Mouse (Mus musculus) CD4-positive, CD25-positive, alpha-beta regulatory T cell, adult 2 months (primary cell): ENCODE data around the gene Mphosph9.

ENCODE experiments used
- DNase-seq: peaks from one replicate; pipeline ENCODE4 v3.0.0-alpha.2; 2012; ENCODE audit warnings: low read depth, low spot score

The Mphosph9 gene

DNA sequence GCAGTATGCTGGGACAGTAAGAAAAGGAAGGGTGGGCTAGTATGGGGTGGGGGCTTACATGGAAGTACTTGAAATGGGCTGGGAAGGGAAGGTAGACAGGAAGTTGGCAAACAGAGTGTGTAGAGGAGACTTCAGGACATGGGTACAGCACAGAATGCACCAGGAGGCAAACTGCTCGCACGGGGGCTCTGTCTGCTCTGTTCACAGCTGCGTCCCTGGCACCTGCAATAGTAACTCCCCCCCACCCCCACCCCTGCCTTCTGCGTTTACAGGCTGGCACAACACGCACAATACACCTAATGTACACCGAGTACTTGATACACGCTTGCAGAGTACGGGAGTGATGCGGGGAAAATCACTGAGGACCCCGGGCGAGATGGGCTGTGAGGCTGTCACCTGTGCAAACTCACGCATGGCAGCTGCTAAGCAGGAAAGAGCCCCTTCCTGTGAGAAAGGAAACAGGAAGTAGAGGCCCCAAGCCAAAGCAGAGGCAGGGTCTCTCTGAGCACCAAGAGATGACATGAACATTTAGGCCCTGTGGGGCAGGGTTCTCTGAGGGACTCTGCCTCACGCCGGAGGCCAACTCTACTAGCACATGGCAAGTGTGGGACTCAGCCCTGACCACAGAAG is 113.1 kb downstream of the Mphosph9 start:
- peak; percentile 71 for DNase-seq

DNA sequence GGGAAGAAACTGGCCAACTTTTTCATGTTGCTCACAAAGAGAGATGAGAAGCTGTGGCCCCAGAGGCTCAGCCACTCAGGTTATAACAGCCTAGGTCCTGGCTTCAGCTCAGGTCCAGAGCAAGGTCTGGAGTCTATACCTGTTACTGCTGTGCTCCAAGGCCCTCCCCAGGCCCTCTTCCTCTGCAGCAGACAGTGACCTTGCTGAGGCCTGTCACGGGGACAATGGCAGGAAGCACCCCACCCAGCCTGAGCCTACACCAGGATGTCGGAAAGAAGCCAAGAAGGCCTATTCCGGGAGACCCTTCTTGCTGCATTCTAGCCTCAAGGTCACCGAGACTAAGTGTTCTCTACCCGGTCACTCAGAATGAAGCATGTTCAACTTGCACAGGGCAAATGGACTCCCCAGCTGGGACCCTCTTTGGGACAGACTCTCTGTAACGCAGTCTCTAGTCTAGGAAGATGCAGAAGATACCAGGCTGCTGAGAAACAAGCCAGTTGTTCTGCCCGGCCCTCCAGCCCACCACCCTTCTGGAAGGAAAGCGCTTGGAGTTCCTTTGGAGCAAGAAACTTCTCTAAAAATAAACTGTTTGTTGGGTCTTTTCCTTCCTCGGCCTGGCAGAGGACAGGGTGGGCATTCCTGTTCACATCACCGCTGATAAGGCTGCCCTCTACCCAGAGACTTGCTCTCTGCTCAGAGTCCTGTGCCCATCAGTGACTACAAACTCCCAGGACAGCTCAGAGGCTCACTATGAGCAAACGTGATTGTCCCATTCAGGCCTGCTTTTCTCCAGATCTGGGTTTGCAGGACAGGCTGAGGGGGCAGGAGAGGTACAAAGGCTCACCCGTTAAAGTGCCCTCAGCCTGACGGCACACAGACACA is 113.9 kb downstream of the Mphosph9 start:
- peak; percentile 70 for DNase-seq

DNA sequence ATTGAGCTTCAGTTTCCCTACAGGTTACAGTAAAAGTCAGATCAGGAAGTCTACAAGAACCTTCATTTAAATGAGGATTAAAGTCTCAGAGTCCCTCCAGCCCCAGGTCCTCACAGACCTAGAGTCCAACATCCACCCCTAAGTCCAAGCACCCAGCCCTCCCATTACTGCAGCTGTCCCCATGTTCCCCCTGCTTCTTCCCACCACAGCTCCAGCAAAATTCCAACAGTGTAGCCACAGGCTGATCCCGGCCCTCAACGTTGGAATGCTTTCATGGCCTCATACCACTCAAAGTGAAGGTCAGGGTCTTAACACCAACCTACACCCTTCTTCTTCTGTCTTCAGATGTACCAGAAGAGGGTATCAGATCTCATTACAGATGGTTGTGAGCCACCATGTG is 116.1 kb downstream of the Mphosph9 start:
- no peak for DNase-seq

DNA sequence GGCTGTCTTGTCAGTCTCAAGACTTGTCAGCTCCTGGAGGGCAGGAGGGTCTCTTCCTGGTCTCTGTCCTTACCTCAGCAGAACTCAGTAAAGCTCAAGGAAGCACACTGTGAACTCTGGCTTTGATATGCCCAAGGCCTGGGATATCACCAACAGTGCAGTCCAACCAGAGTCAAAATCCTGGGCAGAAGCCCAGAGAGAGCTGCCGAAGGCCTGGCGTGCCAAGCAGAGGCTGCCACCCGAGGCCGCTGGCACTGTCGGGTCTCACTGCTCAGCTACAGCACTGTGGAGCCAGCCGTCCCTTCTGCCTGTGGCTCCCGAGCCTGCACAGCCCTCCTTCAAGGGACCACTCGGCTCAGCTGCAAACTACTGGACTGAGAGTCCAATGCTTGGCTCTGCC is 116.5 kb downstream of the Mphosph9 start:
- DNase-seq = no peak

DNA sequence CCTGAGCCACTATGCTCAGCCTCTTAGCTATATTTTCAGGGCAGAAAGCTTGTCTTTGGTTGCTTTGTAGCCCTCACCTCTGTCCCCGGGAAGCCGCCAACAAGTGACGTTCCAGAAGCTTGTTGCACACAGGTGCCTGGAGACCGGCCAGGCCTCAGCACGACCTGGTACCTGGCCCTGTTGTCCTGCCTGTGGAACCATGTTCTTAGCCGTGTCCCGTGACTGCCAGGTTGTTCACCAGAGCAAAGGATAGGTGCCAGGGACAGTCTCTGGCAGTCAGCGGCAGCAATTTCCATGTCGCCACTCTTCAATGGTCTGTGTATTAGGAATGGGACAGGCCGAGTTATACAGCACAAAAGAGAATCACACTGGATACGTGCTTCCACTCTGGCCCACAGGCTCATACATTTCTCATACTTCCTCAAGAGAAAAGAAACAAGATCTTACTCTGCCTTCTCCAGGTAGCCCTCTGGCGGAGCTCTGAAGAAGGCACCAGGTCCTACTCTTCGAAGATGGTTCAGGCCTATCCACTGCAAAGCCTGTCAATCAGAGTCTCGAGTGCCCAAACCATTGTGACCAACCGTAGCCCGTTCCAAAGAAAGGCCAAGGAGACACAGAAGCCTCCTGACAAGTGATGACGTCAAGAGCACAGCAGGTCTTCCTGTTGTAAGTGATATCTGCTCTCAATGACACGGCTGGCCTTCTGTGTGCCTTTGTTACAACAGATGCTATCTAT is 117.3 kb downstream of the Mphosph9 start:
- DNase-seq = peak; percentile 72

DNA sequence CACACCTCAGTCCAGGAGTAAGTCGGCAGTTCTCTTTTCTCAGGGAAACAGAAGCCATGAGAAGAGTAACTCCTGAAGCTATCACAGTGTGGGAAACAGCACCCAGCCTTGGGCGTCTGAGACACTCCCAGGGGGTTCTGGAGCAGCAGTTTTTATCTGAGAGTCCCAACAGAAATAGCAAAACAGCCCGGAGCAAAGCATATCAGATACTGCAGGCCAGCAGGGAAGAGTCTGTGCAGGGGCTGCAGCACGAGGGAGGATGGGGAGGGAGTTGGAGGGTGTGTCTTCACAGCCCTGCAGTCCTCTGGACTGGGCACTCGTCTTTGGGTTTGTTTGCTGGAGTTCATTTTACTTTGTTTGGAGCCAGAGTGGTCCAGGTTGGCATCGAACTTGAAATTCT is 117.9 kb downstream of the Mphosph9 start:
- DNase-seq = no peak

DNA sequence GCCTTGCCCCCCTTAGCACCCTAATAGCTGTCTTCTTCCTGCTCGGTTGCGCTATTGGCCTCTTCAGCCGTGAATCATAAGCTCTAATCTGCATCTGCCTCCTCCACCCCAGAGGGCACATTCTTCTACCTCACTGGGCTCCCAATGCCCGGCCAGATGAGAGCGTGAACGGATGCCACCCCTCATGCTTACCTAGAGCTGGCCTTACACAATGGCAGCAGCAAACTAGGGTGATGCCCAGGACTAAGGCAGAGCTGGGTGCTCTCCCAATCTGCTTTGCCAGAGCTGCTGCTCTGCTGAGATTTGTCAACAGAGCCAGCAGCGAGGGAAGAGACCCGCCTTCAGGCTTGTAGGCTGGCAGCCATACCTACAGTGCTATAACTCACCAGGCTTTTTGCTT is 119.7 kb downstream of the Mphosph9 start:
- no peak for DNase-seq

DNA sequence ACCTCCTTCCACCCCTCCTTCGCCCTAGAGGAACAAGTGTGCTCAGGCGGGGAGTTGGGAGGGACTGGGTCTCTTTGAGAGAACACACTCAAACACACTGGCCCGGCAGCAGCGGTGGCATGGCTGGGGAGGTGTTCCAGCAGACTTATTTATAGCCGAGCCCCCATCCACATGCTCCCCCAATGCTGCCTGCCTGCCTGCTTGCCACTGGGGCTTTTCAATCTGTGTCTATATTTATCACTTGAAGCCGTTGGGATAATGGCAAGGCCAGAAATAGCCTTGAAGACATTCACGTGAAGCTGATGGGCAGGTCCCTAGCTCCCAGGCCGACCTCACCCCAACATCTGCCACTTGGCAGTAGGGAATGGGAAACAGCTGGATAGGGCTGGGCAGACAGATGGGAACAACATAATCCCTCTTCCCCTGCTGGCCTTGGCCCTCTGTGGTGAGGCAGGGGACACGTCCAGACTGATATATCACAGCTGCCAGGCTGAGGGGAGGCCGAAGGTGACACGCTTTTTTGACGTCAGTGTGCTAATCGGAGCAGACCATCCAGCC is 121.2 kb downstream of the Mphosph9 start:
- no peak for DNase-seq

DNA sequence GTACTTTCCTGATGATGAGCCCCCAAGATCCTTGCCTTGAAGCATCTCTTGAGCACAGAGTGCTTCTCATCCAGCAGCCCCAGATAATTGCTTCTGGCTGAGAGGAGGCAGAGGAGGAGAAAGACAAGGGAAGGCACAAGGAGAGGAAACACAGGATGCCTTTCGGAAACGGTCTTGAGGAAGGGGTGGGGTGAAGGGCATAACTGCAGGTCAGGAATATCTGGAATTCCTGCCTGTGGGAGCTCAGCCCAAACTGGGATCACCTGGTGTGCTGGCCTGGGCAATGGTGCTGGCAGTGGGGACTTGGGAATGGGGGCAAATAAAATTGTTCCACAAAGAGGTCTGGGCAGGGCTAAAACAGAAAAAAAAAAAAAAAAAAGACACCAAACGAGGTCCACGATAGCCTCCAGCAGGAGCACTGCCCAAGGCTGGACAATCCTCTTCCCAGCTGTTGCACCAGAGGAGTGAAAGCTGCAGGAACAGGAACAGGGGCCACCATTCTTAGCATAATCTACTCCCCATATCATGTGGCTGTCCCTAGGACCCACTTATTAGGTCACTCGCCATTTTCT is 121.9 kb downstream of the Mphosph9 start:
- no peak for DNase-seq

DNA sequence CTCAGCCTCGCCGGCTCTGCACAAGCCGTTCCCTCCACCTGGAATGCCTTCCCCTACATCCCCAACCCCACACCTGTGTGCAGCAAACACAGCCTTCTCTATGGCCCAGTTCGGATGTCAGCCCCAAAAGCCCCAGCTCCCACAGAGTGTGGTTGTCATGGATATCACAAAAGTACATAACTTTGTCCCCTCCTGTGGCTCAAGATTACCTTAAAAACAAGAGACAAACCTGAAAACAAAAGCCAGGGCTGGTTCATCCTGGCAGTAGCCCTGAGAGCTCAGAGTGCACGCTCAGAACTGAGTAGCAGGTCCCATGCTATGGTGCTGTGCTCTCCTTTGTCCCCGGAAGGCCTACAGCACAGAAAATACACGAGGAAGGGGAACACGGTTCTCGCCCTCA is 122.6 kb downstream of the Mphosph9 start:
- DNase-seq = no peak

DNA sequence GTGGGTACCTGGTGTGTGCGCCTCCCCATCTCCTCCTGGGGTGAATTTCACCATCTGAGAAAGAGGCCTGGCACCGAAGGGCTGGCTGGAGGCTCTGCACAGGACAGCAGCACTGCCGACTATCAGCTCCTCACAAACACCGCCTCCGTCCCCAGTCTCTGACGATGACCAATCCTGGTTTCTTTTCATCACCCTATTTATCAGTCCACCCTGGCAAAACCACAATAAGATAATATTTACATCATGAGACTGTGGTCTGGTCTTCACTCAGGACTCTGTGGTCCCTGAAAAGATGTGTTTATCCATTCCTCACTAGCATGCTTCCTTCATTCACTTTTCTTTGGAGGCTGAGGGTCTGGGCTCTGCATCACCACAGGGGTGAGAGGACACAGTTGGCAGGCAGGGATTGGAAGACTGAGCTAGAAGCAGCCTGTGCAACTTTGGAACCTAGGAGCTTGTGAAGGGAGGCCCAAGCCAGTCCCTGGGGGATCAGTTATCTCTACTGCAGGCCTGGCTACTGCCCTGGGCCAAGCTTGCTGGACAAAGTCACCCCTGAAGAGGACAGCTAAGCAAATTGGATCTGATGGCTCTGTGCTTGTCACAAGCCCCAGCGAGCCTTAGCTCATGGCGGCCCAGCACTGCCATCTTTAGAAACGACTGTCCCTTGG is 123.5 kb downstream of the Mphosph9 start:
- no peak for DNase-seq

DNA sequence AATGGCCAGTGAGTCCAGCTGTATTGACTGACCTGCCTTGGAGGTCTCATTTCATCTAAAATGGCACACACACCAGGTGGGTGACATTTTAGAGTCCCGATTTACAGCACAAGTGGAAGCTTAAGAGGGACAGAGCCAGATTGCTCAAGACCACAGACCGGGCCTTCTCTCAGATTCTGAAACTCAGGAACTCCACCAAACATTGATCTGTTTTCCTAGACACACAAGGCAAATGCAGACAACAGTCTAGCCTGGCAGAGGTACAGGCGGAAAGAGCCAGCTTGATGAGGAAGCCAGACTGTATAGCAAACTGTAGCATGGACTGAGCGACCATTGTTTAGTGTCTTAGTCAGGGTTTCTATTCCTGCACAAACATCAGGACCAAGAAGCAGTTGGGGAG is 124.5 kb downstream of the Mphosph9 start:
- DNase-seq = no peak

DNA sequence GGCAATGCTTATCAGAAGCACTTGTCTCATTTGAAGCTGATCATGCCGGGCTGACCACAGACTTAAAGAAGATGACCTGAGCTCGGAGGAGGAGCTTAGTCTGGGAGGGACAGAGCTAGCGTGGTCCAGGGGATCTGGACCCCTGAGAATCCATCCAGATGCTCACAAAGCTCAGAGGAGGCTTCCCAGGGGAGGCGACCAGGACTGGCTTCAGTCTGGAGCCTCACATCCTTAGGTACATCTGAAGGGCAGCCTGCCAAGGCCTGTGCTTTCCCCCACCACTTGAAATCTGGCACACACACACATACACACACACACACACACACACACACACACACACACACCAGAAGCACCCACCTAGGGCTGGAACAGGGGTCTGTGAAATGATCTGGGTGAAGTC is 125.7 kb downstream of the Mphosph9 start:
- DNase-seq = no peak

DNA sequence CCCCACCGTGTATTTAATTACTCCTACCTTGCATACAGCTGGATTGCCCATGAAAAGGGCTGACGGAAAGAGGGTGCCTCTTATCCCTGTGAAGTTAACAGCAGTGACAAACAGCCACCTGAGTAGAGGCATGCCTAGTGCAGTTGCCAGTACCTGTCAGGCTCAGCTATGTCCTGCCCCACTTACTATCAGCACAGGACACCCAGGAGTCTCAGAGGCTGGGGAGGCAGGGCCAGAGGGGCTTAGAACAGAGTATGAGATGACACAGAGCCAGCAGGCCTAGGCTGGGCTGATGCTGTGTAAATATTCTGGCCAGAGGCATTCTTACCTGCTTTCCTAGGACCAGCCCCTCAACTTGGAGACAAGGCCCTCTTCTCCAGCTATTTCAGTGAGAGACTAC is 126.2 kb downstream of the Mphosph9 start:
- DNase-seq = no peak
